Mouse (Mus musculus) forebrain, embryonic 15.5 days (tissue): ENCODE measurements around the gene Sost. TPM values are rescaled to one million over a fixed set of nuclear protein-coding genes. Genes with fewer than 3 reads are reported as not detected.
"Not testable (repeated sequence)": the region's sequence is repeated elsewhere in the genome, so short reads cannot be mapped to it uniquely, and the experiment has no call there.

Source experiments
- ATAC-seq: fragments of 200-750 bp; cut with Nextera tagmentation; replicated peaks from 2 replicates; pipeline ENCODE4 v1.8.0; 2017; ENCODE audit warnings: mild to moderate bottlenecking, moderate TSS enrichment, moderate library complexity
- H3K27ac ChIP-seq: fragments of 300-500 bp; sonication (generic); replicated peaks from 2 replicates; pipeline ENCODE4 v1.5.1; 2015; ENCODE audit warnings: mild to moderate bottlenecking, inconsistent platforms
- H3K27me3 ChIP-seq: fragments of 300-500 bp; sonication (generic); 2 replicates; pipeline ENCODE4 v1.6.1; 2015; ENCODE audit warnings: inconsistent platforms
- H3K36me3 ChIP-seq: fragments of 300-500 bp; sonication (generic); 2 replicates; pipeline ENCODE4 v1.6.1; 2015; ENCODE audit warnings: mild to moderate bottlenecking, inconsistent platforms
- H3K4me1 ChIP-seq: fragments of 300-500 bp; sonication (generic); 2 replicates; pipeline ENCODE4 v1.6.1; 2015; ENCODE audit warnings: inconsistent platforms
- H3K4me2 ChIP-seq: fragments of 300-500 bp; sonication (generic); replicated peaks from 2 replicates; pipeline ENCODE4 v1.6.1; 2015; ENCODE audit warnings: mild to moderate bottlenecking, inconsistent platforms
- H3K4me3 ChIP-seq: fragments of 300-500 bp; sonication (generic); 2 replicates; pipeline ENCODE4 v1.5.1; 2015; ENCODE audit warnings: mild to moderate bottlenecking, inconsistent platforms
- H3K9ac ChIP-seq: fragments of 300-500 bp; sonication (generic); replicated peaks from 2 replicates; pipeline ENCODE4 v1.6.1; 2015; ENCODE audit warnings: mild to moderate bottlenecking, inconsistent platforms
- H3K9me3 ChIP-seq: fragments of 300-500 bp; sonication (generic); 2 replicates; pipeline ENCODE4 v1.6.1; 2016; ENCODE audit warnings: inconsistent platforms
- WGBS: fragments of 180-500 bp; shearing (Covaris S2); methylation state at CpG from one replicate; pipeline ENCODE4 v1.1.7; 2015; ENCODE audit warnings: mixed read lengths; 5-methylcytosine and 5-hydroxymethylcytosine counted together
- polyA plus RNA-seq: library from polyadenylated mRNA; unstranded; fragments of >200 nt; fragmentation: Nextera tagmentation; extraction: Ambion mirVana; gene quantifications from 2 replicates; pipeline ENCODE4 v1.2.1, GENCODE M21; 2015

Sost gene
- polyA plus RNA-seq, 1 experiment from 2014 or later: not detected

DNA sequence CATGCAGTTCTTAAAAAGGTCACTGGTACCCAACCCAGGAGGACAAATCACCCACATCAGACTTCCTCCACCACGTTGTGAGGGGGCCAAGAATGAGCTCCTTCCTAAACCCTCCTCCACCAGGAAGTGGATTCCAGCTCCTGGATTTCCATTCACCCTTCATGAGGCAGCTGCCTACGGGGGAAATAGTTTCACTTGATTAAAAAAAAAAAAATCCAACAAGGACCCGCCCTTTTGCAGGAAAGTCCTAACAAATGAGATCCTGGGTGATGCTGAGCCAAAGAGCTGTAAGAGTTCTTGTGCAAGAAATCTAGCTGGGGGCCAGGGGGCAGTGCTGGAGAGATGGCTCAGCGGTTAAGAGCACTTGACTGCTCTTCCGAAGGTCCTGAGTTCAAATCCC is 31.4 kb upstream of the Sost start:
- Histone ChIP-seq H3K4me3 (no peak overlapping the region), H3K9me3 (no peaks in the 10 kb centered on the region), H3K36me3 (peaks cover 13% of the 10 kb centered on the region), H3K9ac (no peak overlapping the region), H3K27ac (no peak overlapping the region), H3K27me3 (no peaks in the 10 kb centered on the region), H3K4me2 (no peak overlapping the region), H3K4me1 (no peaks in the 10 kb centered on the region)
- 50% methylated on average over 5 of the region's 5 CpGs for WGBS
- ATAC-seq: no peak

DNA sequence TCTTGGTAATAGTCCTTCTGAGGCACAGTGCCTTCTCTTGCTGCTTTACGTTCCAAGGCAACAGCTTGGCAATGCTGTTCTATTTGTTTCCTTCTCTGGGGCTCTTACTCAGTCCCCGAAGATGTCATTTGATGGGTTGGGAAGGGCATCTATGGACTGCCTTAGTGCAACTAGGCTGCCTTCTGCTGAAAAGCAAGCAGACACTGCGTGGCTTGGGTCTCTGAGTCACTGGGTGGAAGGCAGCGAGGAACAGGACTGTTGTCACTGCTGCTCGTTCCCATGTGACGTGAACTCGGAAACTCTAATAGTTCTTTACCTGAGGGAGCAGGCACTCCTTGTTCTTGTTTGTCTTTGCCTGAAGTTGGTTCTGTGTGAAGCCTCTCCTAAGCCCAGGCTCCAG is 29.1 kb upstream of the Sost start:
- Histone ChIP-seq H3K4me1 (no peaks in the 10 kb centered on the region), H3K27ac (no peak overlapping the region), H3K9ac (no peak overlapping the region), H3K9me3 (no peaks in the 10 kb centered on the region), H3K36me3 (peaks cover 5% of the 10 kb centered on the region), H3K27me3 (no peaks in the 10 kb centered on the region), H3K4me2 (no peak overlapping the region), H3K4me3 (no peak overlapping the region)
- ATAC-seq: no peak
- WGBS: 90% methylated on average over 7 of the region's 7 CpGs

DNA sequence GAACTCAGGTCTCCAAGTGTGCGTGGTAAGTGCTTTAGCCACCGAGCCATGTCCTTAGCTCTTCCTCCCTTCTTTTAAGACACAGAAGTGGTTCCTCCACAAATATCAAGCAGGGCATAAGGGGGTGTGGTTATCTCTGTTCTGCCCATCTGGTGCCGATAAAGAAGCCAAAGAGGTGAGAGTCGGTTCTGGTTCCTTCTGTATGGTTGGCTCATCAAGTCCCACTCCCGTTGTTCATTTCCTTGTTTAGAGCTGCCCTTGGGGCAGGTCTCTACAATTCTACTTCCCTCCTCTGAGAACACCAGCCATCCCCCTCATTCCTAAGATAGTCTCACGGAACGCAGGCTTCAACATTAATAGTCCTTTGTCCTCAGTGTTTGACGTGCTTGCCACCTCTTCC is 27.3 kb upstream of the Sost start:
- no peak overlapping the region for H3K9ac ChIP-seq
- no peak overlapping the region for H3K4me2 ChIP-seq
- no peaks in the 10 kb centered on the region; the same call in none of the 2 replicates for H3K36me3 ChIP-seq
- 73% methylated on average over 8 of the region's 8 CpGs for WGBS
- no peak for ATAC-seq
- H3K4me1 ChIP-seq: no peaks in the 10 kb centered on the region
- H3K4me3 ChIP-seq: no peak overlapping the region
- H3K27me3 ChIP-seq: no peaks in the 10 kb centered on the region
- H3K27ac ChIP-seq: no peak overlapping the region
- H3K9me3 ChIP-seq: no peaks in the 10 kb centered on the region

DNA sequence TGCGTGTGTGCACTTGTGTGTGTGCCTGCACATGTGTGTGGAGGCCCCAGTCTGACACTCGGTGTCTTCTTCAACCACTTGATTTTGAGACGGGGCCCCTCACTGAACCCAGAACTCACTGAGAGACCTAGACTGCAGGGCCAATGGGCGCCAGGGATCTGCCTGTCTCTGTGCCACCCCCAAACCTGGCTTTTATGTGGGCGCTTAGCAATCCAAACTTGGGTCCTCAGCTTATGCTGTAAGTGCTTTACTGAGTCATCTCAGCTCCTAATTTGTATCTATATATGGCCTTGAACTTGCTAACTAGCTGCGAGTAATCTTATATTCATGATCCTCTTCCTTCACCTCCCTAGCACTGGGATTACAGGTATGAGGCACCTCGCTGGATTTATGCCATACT is 25.6 kb upstream of the Sost start:
- ATAC-seq: no peak
- Histone ChIP-seq H3K4me1 (no peaks in the 10 kb centered on the region), H3K27ac (no peak overlapping the region), H3K4me2 (no peak overlapping the region), H3K36me3 (no peaks in the 10 kb centered on the region; the same call in none of the 2 replicates), H3K9me3 (no peaks in the 10 kb centered on the region), H3K27me3 (no peaks in the 10 kb centered on the region), H3K9ac (no peak overlapping the region), H3K4me3 (no peak overlapping the region)
- WGBS: 86% methylated on average over 7 of the region's 7 CpGs

DNA sequence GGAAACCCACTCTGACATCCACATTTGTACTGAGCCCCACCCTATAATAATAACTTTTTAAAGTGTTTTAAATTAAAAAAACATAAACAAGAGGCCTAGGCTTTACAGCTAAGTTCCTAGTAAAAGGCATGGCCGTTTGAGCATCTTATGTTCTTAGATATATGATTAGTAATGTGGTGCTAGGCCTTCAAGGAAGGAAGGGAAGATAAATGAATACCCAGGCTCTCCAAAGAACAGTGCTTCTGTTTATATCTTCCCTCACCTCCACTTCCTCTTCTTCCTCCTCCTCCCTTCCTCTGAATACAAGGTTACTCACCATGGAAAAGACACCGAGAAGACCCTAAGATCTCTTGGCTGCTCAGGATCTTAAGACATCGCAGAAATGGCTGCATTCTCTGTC is 25.0 kb upstream of the Sost start:
- Histone ChIP-seq H3K27me3 (peaks cover 1% of the 10 kb centered on the region; the same call in 1 of the 2 replicates), H3K9ac (no peak overlapping the region), H3K4me3 (no peak overlapping the region), H3K36me3 (no peaks in the 10 kb centered on the region; the same call in 1 of the 2 replicates), H3K4me2 (no peak overlapping the region), H3K9me3 (no peaks in the 10 kb centered on the region), H3K27ac (no peak overlapping the region), H3K4me1 (no peaks in the 10 kb centered on the region)
- WGBS: 86% methylated on average over 3 of the region's 3 CpGs
- no peak for ATAC-seq

DNA sequence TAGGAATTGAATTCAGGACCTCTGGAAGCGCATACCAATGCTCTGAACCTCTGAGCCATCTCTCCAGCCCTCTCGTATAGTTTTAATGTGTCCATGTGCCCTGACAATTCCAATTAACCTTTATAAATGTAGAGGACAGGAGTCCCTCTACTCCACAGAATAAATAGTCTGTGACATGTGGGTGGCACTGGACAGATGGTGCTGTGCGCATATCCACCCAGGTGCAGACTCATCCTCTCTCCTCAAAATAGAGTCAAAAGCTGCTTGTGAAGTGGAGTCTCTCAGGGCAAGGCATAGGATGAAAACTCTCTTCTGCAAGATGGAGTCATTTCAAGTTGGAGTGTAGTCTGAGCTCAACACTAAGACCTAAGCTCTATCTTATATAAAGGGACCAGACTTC is 23.4 kb upstream of the Sost start:
- Histone ChIP-seq H3K27ac (no peak overlapping the region), H3K9ac (no peak overlapping the region), H3K4me1 (no peaks in the 10 kb centered on the region), H3K36me3 (no peaks in the 10 kb centered on the region), H3K27me3 (peaks cover 4% of the 10 kb centered on the region; the same call in 1 of the 2 replicates), H3K4me3 (no peak overlapping the region), H3K4me2 (no peak overlapping the region), H3K9me3 (no peaks in the 10 kb centered on the region)
- no peak for ATAC-seq
- 92% methylated on average over 3 of the region's 3 CpGs for WGBS

DNA sequence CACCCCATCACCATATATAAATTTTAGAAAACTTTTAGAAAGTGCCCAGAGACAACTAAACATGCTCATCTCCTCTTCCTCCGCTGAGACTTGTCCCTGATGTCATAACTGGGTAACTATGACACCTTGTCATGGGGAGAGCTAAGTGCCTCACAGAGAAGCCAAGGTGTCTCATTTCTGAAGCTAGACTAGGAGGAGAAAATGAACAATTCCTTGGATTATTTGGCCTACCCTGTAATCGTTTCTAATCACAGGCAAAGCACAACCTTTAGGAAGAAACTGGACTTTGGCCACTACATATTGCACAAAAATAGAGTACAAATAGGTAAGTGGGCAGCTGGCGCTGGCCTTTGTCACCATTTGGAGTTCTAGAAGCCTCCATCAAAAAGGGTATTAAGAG is 20.1 kb upstream of the Sost start, which contains the start of gene Dusp3:
TSS of gene Dusp3 (minus strand) at position 101 of the 400 bp plus-strand sequence.
- WGBS: 68% methylated on average over 3 of the region's 3 CpGs
- Histone ChIP-seq H3K4me1 (peaks cover 13% of the 10 kb centered on the region; the same call in 1 of the 2 replicates), H3K36me3 (no peaks in the 10 kb centered on the region), H3K27ac (no peak within 1 kb of the TSS), H3K27me3 (peaks cover 4% of the 10 kb centered on the region; the same call in 1 of the 2 replicates), H3K4me2 (no peak within 1 kb of the TSS), H3K9me3 (no peaks in the 10 kb centered on the region), H3K9ac (no peak within 1 kb of the TSS), H3K4me3 (no peak within 1 kb of the TSS)
- no peak for ATAC-seq

DNA sequence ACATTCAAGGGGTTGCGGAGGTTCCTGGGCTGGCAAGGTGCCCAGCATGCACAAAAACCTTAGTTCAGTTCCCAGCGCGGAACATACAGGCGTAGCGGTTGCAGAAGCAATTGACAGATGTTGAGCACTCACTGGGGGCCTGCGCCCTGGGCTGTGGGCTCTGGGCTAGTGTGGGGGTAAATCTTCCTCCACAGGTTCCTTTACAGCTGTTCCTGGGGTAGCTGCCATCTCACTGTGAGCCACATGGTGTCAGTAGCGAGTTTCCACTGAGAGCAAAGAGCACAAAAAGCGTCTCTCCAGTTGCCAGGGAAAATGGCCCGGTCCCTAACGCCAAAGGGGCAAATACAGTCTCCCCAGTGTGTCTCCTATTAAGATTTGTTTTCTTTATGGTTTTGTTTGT is 19.2 kb upstream of the Sost start:
- Histone ChIP-seq H3K9me3 (no peaks in the 10 kb centered on the region), H3K36me3 (no peaks in the 10 kb centered on the region), H3K27me3 (peaks cover 4% of the 10 kb centered on the region; the same call in 1 of the 2 replicates), H3K4me1 (peaks cover 13% of the 10 kb centered on the region; the same call in 1 of the 2 replicates), H3K9ac (no peak overlapping the region), H3K4me3 (no peak overlapping the region), H3K4me2 (no peak overlapping the region), H3K27ac (no peak overlapping the region)
- WGBS: 4% methylated on average over 10 of the region's 10 CpGs
- no peak; the same call in 1 of the 2 replicates for ATAC-seq

DNA sequence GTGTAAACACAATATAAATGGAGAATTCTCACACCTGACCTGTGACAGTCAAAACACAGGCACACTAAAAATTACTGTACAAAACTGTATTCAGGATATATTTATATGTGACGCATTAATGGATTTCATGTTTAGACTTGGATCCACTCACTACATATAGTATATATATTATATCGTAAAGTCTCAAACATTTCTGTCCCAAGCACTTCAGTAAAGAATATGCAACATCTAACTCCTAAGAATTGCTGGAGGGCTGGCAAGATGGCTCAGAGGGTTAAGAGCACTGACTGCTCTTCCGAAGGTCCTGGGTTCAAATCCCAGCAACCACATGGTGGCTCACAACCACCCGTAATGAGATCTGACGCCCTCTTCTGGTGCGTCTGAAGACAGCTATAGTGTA is 18.6 kb upstream of the Sost start:
- H3K27me3 ChIP-seq, ATAC-seq, H3K9me3 ChIP-seq, H3K9ac ChIP-seq, H3K27ac ChIP-seq, H3K36me3 ChIP-seq, H3K4me3 ChIP-seq, H3K4me2 ChIP-seq: not testable (repeated sequence)
- peaks cover 13% of the 10 kb centered on the region; the same call in 1 of the 2 replicates for H3K4me1 ChIP-seq
- whole genome bisulfite sequencing: 67% methylated on average over 6 of the region's 6 CpGs

DNA sequence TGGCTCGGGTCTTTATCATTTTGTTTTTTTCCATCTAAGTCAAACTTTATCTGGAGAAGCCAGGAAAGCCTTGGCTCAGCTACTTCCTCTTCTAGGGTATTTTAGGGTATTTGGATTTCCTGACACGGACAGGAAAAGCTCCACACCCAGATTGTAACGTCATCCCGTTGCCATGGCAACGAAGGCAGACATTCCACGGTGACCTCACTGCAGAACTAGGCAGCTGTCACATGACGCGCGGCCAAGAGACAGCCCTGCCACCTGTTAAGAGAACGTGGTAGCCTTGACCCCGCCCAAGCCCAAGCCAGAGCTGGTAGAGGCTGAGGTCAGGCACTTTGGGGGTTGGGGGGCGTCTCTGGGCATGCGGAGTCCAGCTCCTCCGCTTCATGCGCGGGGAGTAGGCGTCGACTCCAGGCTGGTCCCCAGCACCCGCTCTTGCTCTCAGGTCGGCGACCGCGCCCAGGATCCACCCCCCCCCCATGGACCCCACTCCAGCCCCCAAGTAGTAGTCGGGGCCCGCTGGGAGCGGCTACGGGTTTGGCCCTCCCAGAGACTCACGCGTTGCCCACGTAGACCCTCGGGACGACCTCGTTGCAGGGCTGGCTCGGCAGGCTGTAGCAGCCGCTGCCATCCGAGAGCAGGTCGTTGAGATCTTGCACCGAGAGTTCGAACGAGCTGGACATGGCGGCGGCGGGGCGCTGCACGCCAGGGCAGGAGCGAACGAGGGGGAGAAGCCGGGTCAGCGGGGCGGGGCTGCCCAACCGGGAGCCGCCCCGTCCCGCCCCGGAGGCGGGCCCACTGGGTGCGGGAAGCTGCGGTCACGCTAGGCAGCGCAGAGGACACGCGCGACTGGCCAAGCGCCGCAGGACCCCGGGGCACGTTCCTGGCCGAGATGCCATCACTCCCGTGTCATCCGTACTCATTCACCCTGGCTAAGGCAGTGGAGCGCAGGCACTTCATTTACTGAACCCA is 17.5 kb upstream of the Sost start, which contains the start of gene Cfap97d1:
TSS of gene Cfap97d1 (plus strand) at position 226 of the 972 bp plus-strand sequence.
- peak within 1 kb of the TSS; percentile 32 for H3K27ac ChIP-seq
- peaks cover 4% of the 10 kb centered on the region; the same call in 1 of the 2 replicates for H3K27me3 ChIP-seq
- H3K36me3 ChIP-seq: no peaks in the 10 kb centered on the region
- ATAC-seq: peak; percentile 77
- H3K9me3 ChIP-seq: no peaks in the 10 kb centered on the region
- H3K4me1 ChIP-seq: peaks cover 13% of the 10 kb centered on the region; the same call in 1 of the 2 replicates
- WGBS: 1% methylated on average over 70 of the region's 71 CpGs
- peak within 1 kb of the TSS; percentile 57 for H3K9ac ChIP-seq
- H3K4me3 ChIP-seq: peak within 1 kb of the TSS; percentile 58
- peak within 1 kb of the TSS; percentile 96 for H3K4me2 ChIP-seq

DNA sequence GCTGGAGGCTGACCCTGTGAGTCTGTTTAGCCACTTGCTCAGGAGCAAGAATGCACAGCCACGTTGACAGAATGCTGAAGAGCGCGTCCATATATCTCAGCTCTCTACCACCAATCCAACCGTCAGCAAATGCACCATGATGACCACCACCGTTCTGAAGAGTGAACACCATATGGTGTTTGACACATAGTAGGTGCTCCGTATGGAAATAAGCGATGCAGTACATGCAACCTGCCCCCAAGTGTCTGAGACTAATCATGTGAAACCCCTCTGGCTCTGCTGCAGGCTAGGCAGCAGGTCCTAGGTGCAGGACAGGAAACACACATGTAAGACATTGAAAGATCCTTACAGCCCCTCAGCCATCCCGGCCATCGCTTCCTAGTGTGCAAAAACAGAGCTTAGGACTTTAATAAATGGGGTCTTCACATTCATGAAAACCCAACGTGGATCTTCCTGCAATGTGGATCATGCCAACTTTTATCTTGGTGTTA is 16.7 kb upstream of the Sost start:
- Histone ChIP-seq H3K4me2 (peak overlapping the region; percentile 18), H3K36me3 (no peaks in the 10 kb centered on the region), H3K4me3 (peak overlapping the region; percentile 58; the same call in 1 of the 2 replicates), H3K27me3 (peaks cover 4% of the 10 kb centered on the region; the same call in 1 of the 2 replicates), H3K27ac (no peak overlapping the region), H3K4me1 (peaks cover 13% of the 10 kb centered on the region; the same call in 1 of the 2 replicates), H3K9ac (no peak overlapping the region), H3K9me3 (no peaks in the 10 kb centered on the region)
- ATAC-seq: 0 out of 2 replicates have a peak, but pooled peaks have one; percentile 8
- WGBS: 71% methylated on average over 10 of the region's 10 CpGs

DNA sequence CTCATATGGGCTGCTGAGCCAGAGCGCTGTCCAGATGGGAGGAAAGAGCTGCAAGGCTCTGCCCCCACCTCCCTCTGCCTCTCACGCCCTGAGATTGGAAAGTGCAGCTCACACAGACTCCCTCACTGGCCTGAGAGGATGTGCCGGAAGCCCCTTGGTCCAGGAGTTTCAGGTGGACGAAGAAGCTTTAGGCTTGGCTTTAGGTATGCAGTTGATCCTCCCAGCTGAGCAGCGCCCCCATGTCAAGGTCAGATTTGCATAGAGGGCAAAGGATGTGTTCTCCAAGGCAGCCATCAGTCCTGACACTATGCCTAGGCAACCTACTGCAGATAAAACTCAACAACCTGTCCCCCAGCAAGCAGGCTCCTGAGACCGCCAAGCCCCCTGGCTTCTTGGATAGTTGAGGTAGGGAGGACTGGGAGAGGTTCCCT is 16.2 kb upstream of the Sost start:
- Histone ChIP-seq H3K4me3 (no peak overlapping the region), H3K9me3 (no peaks in the 10 kb centered on the region), H3K9ac (no peak overlapping the region), H3K4me2 (no peak overlapping the region), H3K36me3 (no peaks in the 10 kb centered on the region), H3K4me1 (peaks cover 13% of the 10 kb centered on the region; the same call in 1 of the 2 replicates), H3K27ac (no peak overlapping the region), H3K27me3 (peaks cover 4% of the 10 kb centered on the region; the same call in 1 of the 2 replicates)
- no peak for ATAC-seq
- WGBS: 67% methylated on average over 6 of the region's 6 CpGs
